Mouse (Mus musculus): ENCODE measurements around the gene Fsd2.

GRCm38 (mm10) chr7:81492628-81493027 is 74.1 kb downstream of the Fsd2 start:
- TF ChIP-seq GABPA (IDR thresholded peaks at IDR 0.05; ENCODE audit: insufficient replicate concordance, low read depth, low read length): no peak
- TF ChIP-seq MEF2A (IDR thresholded peaks at IDR 0.05; ENCODE audit: borderline replicate concordance, low read depth, low read length): no peak
- TF ChIP-seq NELFE (IDR thresholded peaks at IDR 0.05; ENCODE audit: low read depth, low read length): no peak
- TF ChIP-seq CHD1 (IDR thresholded peaks at IDR 0.05; ENCODE audit: low read depth, low read length): no peak
- no peak for TF ChIP-seq CTCF (conservative IDR thresholded peaks at IDR 0.05 in 1 of 2, IDR thresholded peaks at IDR 0.05 in 1 of 2; ENCODE audit: low read depth in 2 of 2, low read length in 2 of 2)
- no peak for TF ChIP-seq POLR2A (IDR thresholded peaks at IDR 0.05; ENCODE audit: low read depth, low read length)

Measured in CH12.LX (cell line).